Mouse (Mus musculus): ENCODE data around the gene Cbll1.

GRCm38 (mm10) chr12:31532054-31532453 is 32.6 kb upstream of the Cbll1 start:
- TF ChIP-seq CTCF (IDR thresholded peaks at IDR 0.05; ENCODE audit: extremely low read depth, insufficient read depth, low read length) (no peak), POLR2A (IDR thresholded peaks at IDR 0.05; ENCODE audit: extremely low read depth, insufficient read depth, low read length) (no peak)
